Mouse (Mus musculus): ENCODE measurements at regions not wholly inside any gene's neighbourhood (a gene's known extent, or its start where the extent isn't known, plus 50 kb on each side); places are given as distances from the start of the nearest gene placed in this dataset.

DNA sequence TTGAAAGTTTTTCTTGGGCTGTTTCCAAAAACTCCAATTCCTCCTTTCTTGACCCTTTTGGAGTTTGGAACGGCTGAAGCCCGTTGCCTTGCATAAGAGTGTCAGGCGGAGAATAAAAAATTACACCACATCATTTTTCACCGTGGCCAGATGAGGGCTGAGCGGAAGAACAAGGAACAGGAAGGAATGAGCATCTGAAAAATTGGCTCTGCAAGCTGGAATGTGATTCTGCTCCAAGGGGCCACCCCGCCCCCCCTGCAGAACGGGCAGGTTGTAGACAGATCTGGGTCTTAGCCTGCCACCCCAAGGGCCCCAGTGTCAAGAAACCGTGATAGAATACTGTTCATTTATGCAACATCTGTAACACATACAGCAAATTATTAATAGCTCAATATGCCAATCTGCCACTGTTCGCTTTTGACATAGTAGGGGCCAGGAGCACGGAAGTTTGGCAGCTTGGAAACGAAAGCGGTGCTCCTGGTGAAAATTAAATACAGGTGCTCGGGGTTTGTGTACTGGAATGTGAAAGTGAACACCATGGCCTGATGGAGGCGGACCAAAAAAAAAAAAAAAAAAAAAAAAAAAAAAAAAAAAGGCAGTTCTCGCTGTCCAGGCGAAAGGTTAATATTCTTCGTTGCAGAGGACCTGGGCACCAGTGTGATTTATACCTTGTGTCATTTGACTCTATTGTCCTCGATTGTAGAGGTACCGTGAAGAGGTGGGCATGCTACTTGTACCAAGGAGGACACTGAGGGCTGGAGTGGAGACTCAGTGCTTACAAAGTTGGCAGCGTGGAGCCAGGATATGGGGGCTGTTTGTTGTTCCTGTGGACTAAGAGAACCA, 487.9 kb upstream of the Mgmt start:
- no peaks in the 10 kb centered on the region for H3K36me3 ChIP-seq
- no peak overlapping the region for H3K9ac ChIP-seq
- no peaks in the 10 kb centered on the region for H3K9me3 ChIP-seq (replicated peaks)
- peak overlapping the region; percentile 31; the same call in 1 of the 2 replicates for H3K27ac ChIP-seq
- no peak overlapping the region for H3K4me3 ChIP-seq
- peaks cover 7% of the 10 kb centered on the region for H3K4me1 ChIP-seq (replicated peaks)
- no peak; the same call in 1 of the 2 replicates for ATAC-seq (replicated peaks; ENCODE audit: insufficient number of reproducible peaks, insufficient read depth, low FRiP score, low read depth)
- H3K4me2 ChIP-seq, result peak overlapping the region; percentile 32
- WGBS, result 57% methylated on average over 20 of the region's 20 CpGs
- H3K27me3 ChIP-seq, result no peaks in the 10 kb centered on the region

DNA sequence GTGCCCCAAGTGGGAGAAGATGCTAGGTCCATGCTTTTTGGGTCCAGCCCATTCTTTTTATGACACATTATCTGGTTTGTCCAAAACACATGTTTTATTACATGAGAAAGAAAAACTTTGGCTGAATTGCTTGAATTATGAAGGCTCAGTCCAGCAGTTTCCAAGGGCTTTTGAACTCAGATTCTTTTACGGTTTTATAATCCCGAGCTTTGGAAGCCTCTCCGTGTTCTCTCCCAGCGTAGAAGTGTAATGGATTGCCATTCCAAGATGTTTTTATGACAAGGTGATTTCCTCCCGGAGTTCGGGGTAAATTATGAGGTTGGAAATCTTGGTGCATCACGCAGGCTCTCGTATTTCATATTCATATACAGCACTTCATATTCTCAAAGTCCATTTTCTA, 479.6 kb upstream of the Mgmt start:
- H3K27me3 ChIP-seq, result no peaks in the 10 kb centered on the region
- WGBS, result 78% methylated on average over 8 of the region's 8 CpGs
- no peak overlapping the region for H3K27ac ChIP-seq
- no peak overlapping the region for H3K4me3 ChIP-seq
- no peak overlapping the region for H3K9ac ChIP-seq
- H3K36me3 ChIP-seq, result no peaks in the 10 kb centered on the region
- no peak overlapping the region for H3K4me2 ChIP-seq
- H3K9me3 ChIP-seq (replicated peaks), result no peaks in the 10 kb centered on the region
- H3K4me1 ChIP-seq (replicated peaks), result no peaks in the 10 kb centered on the region
- no peak for ATAC-seq (replicated peaks; ENCODE audit: insufficient number of reproducible peaks, insufficient read depth, low FRiP score, low read depth)

DNA sequence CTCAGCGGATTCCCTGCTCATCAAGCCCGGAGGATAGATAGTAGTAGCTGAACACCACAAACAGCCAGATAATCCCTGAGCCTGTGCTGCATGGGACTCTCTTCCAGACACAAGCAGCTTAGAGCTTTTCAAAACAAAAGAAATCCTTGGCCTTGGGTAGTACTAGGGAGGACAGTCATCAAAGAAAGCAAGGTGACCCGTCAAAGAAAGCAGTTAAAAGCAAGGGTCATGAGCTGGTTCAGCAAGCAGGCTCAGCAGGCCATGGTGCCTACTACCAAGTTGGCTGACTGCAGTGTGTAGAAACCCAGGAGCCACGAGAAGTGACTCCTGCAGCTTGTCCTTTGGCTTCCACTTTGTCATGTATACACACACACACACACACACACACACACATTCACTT, 477.1 kb upstream of the Mgmt start:
- Histone ChIP-seq H3K9ac (no peak overlapping the region), H3K36me3 (no peaks in the 10 kb centered on the region), H3K4me1 (replicated peaks) (no peaks in the 10 kb centered on the region), H3K27ac (no peak overlapping the region), H3K4me2 (no peak overlapping the region), H3K4me3 (no peak overlapping the region), H3K9me3 (replicated peaks) (no peaks in the 10 kb centered on the region), H3K27me3 (no peaks in the 10 kb centered on the region)
- ATAC-seq (replicated peaks; ENCODE audit: insufficient number of reproducible peaks, insufficient read depth, low FRiP score, low read depth), result no peak
- WGBS, result 57% methylated on average over 4 of the region's 4 CpGs

DNA sequence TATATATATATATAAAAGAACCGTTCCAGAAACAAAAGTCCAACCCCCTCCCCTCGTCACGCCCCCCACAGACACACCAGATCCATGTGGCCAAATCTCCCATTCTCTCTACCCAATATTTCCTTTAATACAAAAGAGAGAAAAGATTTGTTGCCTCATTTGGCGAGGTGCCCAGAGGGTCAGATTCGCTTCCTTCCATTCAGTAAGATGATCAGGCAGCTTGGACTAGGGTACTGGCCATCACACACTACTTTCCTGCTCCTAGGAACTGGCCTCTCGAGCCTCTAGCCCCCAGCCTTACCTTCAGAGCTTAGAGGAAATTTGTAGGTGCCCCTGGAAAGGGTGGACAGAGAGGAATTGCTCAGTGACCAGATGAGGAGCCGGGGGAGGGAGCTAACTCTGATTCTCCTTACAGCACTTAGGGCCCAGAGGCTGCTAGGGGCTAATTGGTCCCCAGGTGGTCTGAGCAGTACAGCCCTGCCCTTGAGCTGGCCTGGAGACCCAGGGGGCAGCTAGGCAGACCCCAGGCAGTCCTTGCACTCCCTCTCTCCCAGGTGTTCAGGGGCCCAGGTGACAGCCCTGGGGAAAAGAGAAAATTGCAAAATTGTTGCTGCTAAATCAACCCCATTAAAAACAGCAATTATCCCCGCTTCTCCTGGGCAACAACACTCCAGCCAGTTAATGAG, 470.4 kb upstream of the Mgmt start:
- no peak overlapping the region for H3K4me2 ChIP-seq
- 61% methylated on average over 8 of the region's 8 CpGs for WGBS
- peaks cover 13% of the 10 kb centered on the region for H3K27me3 ChIP-seq
- no peaks in the 10 kb centered on the region for H3K36me3 ChIP-seq
- H3K4me3 ChIP-seq, result no peak overlapping the region
- no peak overlapping the region for H3K27ac ChIP-seq
- no peaks in the 10 kb centered on the region for H3K9me3 ChIP-seq (replicated peaks)
- H3K4me1 ChIP-seq (replicated peaks), result no peaks in the 10 kb centered on the region
- ATAC-seq (replicated peaks; ENCODE audit: insufficient number of reproducible peaks, insufficient read depth, low FRiP score, low read depth), result no peak
- no peak overlapping the region for H3K9ac ChIP-seq

DNA sequence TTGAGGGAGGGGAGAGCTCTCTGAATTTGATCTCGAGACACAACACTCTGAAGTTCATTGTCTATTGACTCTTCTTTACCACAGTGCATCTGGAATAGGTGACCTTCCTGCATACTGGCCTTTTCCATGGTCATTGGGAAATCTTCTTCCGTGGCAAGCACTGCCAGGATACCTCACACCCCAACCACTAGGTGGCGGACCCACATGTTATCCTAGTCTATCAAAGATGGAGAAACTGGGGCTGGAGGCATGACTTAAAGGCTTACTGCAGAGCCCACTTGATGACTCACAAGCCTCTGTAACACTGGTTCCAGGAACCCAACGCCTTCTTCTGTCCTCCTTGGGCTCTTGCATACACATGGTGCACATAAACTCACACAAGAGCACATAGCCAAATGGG, 467.2 kb upstream of the Mgmt start:
- Histone ChIP-seq H3K9me3 (replicated peaks) (no peaks in the 10 kb centered on the region), H3K9ac (no peak overlapping the region), H3K36me3 (no peaks in the 10 kb centered on the region), H3K4me1 (replicated peaks) (peaks cover 11% of the 10 kb centered on the region; the same call in 1 of the 2 replicates), H3K27ac (no peak overlapping the region), H3K4me3 (no peak overlapping the region), H3K4me2 (no peak overlapping the region), H3K27me3 (peaks cover 27% of the 10 kb centered on the region)
- ATAC-seq (replicated peaks; ENCODE audit: insufficient number of reproducible peaks, insufficient read depth, low FRiP score, low read depth), result no peak
- 64% methylated on average over 4 of the region's 4 CpGs for WGBS

DNA sequence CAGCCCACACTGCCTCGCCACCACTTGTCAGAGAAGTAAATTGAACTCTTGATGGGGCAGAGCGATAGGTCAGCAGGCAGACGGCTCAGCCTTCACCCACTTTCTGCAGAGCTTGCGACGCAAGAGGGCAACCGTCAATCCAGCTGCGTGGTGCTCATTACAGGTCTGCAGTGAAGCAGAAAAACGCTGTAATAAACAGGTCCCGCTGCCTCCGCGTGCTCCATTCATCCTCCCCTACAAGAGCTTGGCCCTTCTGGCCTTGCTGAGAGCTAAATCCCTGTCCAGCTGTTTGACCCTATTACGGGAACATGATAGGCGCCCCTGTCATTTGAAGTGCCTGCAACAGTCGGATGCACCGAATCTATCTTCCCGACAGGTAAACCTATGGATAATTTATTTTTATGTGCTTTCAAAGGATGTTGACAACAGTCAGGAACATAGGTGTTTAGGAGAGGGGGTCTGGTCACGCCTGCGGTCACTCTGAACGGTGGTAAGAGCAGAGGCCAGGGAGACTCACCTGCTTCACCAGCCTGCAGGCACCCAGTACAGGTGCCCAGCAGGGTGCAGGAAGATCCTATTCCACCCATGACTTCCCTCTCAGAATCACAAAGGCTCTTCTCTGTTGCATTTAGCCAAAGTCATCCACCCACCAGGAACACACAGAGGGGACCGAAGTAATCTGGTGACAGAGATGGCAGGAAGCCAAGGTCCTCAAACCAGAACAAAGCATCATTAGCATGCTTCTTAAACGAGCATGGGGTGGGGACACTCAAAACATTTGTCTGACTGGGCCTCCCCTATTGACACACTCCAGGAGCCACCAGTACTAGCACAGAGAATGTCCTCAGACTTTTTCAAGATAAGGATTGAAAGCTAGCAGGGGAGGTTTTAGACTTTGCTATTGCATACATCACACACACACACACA, 464.1 kb upstream of the Mgmt start:
- no peaks in the 10 kb centered on the region for H3K9me3 ChIP-seq (replicated peaks)
- peaks cover 45% of the 10 kb centered on the region for H3K27me3 ChIP-seq
- peak; percentile 53; the same call in 1 of the 2 replicates for ATAC-seq (replicated peaks; ENCODE audit: insufficient number of reproducible peaks, insufficient read depth, low FRiP score, low read depth)
- no peak overlapping the region for H3K4me2 ChIP-seq
- no peak overlapping the region for H3K27ac ChIP-seq
- H3K4me1 ChIP-seq (replicated peaks), result peaks cover 11% of the 10 kb centered on the region; the same call in 1 of the 2 replicates
- H3K9ac ChIP-seq, result no peak overlapping the region
- no peak overlapping the region for H3K4me3 ChIP-seq
- H3K36me3 ChIP-seq, result no peaks in the 10 kb centered on the region
- 66% methylated on average over 21 of the region's 21 CpGs for WGBS

DNA sequence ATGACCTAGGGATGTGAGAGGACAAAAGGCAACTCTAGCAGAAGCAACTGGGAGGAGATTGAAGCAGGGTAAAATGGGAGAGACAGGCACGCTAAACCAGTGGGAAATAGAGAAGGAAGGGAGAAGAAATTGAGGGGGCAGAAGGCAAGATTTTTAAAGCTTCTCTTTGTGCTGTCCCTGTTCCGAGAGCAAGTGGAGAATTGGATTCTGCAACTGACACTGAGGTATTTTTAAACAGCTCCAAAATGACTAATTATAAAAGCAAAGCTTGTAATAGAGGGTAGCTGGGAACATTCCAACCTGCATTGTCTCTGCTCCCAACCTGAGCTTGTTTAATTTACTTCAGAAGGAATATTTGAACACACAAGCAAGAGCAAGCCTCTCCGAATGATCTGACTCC, 460.7 kb upstream of the Mgmt start:
- Histone ChIP-seq H3K27ac (no peak overlapping the region), H3K4me3 (no peak overlapping the region), H3K4me1 (replicated peaks) (peaks cover 11% of the 10 kb centered on the region; the same call in 1 of the 2 replicates), H3K27me3 (peaks cover 42% of the 10 kb centered on the region), H3K36me3 (no peaks in the 10 kb centered on the region), H3K9me3 (replicated peaks) (no peaks in the 10 kb centered on the region), H3K4me2 (no peak overlapping the region), H3K9ac (no peak overlapping the region)
- ATAC-seq (replicated peaks; ENCODE audit: insufficient number of reproducible peaks, insufficient read depth, low FRiP score, low read depth), result no peak
- WGBS, result 82% methylated on average over 3 of the region's 3 CpGs

DNA sequence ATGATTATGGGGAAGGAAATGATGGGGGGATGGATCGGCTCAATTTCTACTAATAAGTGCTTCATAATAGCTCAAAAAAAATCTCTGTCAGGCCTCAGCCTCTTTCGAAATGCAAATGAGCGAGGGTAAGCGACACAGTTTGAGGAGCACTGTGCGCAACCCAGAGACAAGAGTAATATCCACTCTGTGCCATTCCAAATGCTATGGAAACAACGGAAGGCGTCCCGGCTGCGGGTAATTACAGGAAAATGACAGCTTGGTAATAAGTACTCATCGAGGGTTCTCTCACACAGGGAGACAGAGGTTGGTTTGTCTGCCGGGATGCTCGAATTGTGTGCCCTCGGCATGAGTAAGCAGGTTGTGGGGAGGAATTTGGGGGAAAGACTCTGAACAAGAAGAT, 459.9 kb upstream of the Mgmt start:
- no peak overlapping the region for H3K9ac ChIP-seq
- H3K4me1 ChIP-seq (replicated peaks), result peaks cover 11% of the 10 kb centered on the region; the same call in 1 of the 2 replicates
- no peaks in the 10 kb centered on the region for H3K36me3 ChIP-seq
- 87% methylated on average over 13 of the region's 13 CpGs for whole genome bisulfite sequencing
- H3K4me3 ChIP-seq, result no peak overlapping the region
- ATAC-seq (replicated peaks; ENCODE audit: insufficient number of reproducible peaks, insufficient read depth, low FRiP score, low read depth), result no peak
- H3K27me3 ChIP-seq, result peaks cover 36% of the 10 kb centered on the region
- H3K9me3 ChIP-seq (replicated peaks), result no peaks in the 10 kb centered on the region
- H3K4me2 ChIP-seq, result no peak overlapping the region
- no peak overlapping the region for H3K27ac ChIP-seq

DNA sequence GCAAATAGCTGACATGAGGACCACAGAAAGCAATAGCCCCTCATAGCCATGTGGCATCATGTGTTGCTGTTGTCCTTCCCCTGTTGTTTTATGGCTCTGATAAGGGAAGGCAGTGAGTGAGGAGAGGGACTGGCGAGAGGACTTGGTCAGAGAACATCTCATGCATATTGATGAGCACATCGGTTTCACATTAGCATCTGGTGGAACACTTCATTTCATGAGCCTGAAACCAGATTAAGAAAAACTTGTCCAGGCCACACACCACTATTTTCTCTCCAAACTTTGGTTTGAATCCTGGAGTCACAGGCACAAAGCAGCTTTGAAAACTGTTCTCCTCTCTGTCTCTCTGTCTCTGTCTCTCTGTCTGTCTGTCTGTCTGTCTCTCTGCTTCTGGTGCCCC, 451.0 kb upstream of the Mgmt start:
- 77% methylated on average over 2 of the region's 2 CpGs for WGBS
- Histone ChIP-seq H3K36me3 (no peaks in the 10 kb centered on the region), H3K9me3 (replicated peaks) (no peaks in the 10 kb centered on the region), H3K4me3 (no peak overlapping the region), H3K4me1 (replicated peaks) (no peaks in the 10 kb centered on the region), H3K4me2 (no peak overlapping the region), H3K27ac (no peak overlapping the region), H3K27me3 (0 out of 2 replicates have a peak, but pooled peaks cover 4% of the 10 kb centered on the region), H3K9ac (no peak overlapping the region)
- ATAC-seq (replicated peaks; ENCODE audit: insufficient number of reproducible peaks, insufficient read depth, low FRiP score, low read depth), result no peak

DNA sequence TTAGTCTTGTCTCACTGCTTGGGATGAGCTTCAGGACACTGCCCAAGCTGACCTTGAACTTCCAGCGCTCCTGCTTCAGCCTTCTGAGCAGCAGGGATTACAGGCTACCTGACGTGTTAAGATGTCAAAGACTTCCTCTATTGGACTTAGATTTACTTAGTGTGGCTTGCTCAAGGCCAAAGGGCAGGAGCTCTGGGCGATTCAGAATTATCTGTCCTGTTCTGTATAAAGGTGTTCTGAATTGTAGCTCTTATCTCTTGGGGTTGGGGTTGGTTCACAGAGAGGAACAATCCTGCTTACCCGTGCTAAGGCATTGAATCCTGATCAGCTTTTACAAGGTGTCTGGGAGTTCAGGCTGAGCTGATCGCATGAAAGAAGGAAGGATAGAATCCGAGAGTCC, 449.3 kb upstream of the Mgmt start:
- Histone ChIP-seq H3K9ac (no peak overlapping the region), H3K4me3 (no peak overlapping the region), H3K9me3 (replicated peaks) (no peaks in the 10 kb centered on the region), H3K27me3 (no peaks in the 10 kb centered on the region), H3K4me1 (replicated peaks) (no peaks in the 10 kb centered on the region), H3K27ac (no peak overlapping the region), H3K4me2 (no peak overlapping the region), H3K36me3 (no peaks in the 10 kb centered on the region)
- no peak for ATAC-seq (replicated peaks; ENCODE audit: insufficient number of reproducible peaks, insufficient read depth, low FRiP score, low read depth)
- 74% methylated on average over 6 of the region's 6 CpGs for WGBS

DNA sequence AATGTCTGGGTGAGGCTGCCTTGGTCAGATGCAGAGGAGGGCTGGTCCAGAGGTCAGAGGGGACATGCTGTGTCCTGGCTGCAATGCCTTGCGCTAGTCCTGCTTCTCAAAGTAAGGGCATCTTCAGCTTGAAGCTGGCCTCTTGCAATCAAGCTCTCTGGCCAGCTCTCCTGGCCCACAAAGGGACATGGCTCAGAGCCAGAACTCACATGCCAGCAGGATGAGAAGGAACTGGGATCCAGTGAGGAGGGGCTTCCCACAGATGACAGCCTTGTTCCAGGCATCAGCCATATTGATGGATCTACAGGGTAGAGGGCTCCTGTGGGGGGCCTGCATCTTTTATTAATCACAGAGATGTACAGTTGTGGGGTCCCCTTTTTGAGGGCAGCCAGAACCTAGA, 445.1 kb upstream of the Mgmt start:
- Histone ChIP-seq H3K4me3 (no peak overlapping the region), H3K4me1 (replicated peaks) (no peaks in the 10 kb centered on the region), H3K9ac (no peak overlapping the region), H3K27ac (no peak overlapping the region), H3K36me3 (no peaks in the 10 kb centered on the region), H3K4me2 (no peak overlapping the region), H3K27me3 (peaks cover 5% of the 10 kb centered on the region; the same call in 1 of the 2 replicates), H3K9me3 (replicated peaks) (no peaks in the 10 kb centered on the region)
- no peak for ATAC-seq (replicated peaks; ENCODE audit: insufficient number of reproducible peaks, insufficient read depth, low FRiP score, low read depth)
- WGBS, result 76% methylated on average over 1 of the region's 1 CpGs

All from heart, embryonic 15.5 days (tissue).